Comparison of ENCODE assay signal across 8 mouse cellular contexts in the genomic region with DNA sequence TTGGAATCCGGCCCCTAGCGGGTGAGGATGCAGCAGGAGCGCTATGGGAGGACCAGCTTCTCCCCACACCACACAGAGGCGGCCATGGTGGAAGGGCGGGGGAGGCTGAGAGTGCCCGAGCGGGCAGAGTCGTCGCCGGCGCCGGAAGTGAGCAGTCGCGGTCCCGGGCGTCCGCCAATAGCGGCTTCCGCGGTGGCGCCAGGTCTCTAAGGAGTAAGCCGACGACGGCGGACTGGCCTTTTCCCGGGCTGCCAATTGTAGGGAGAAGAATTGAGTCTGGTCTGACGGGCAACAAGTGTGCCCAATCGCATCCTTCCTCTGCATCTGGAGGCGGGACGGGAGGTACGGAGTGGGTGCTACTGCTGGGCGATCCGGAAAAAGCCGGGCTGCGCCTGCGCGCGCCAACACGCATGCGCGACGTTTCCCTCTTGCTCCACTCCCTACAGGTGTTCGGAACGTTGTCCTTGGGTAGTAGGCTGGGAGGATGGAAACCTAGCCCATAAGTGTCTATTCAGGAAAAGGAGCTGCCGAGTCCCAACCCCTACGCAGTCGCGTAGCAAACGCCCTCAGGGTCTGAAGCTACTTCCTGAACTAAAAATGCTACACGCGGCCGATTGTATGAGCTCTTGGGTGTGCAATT. TPM values are rescaled to one million over a fixed set of nuclear protein-coding genes. Genes with fewer than 3 reads are reported as not detected.
DNase-seq lines count a peak whose midpoint lies in the region; ATAC-seq and TF ChIP-seq lines count a peak whose summit lies in the region.

Gene Ints3, minus strand, starts transcription at position 242 of the 640 bp plus-strand sequence.

- H3K4me2 ChIP-seq in embryonic facial prominence, embryonic 13.5 days: peak within 1 kb of the TSS; percentile 95
- H3K4me2 ChIP-seq in limb, embryonic 12.5 days: peak within 1 kb of the TSS; percentile 76
- peak within 1 kb of the TSS; percentile 99 for H3K4me2 ChIP-seq in midbrain, embryonic 15.5 days

- H3K9ac ChIP-seq in embryonic facial prominence, embryonic 13.5 days: peak within 1 kb of the TSS; percentile 91
- peak within 1 kb of the TSS; percentile 93 for H3K9ac ChIP-seq in limb, embryonic 12.5 days (replicated peaks)
- H3K9ac ChIP-seq in midbrain, embryonic 15.5 days: peak within 1 kb of the TSS; percentile 83

- TF ChIP-seq POLR2A in kidney, adult 2 months (IDR thresholded peaks at IDR 0.05; ENCODE audit: low read depth, low read length): peak; percentile 89
- peak; percentile 94 for TF ChIP-seq POLR2A in spleen, adult 2 months (IDR thresholded peaks at IDR 0.05; ENCODE audit: low read depth, low read length)

- H3K9me3 ChIP-seq in embryonic facial prominence, embryonic 13.5 days: no peaks in the 10 kb centered on the region
- no peaks in the 10 kb centered on the region for H3K9me3 ChIP-seq in limb, embryonic 12.5 days
- H3K9me3 ChIP-seq in midbrain, embryonic 15.5 days: no peaks in the 10 kb centered on the region

- under 1% methylated on average over 52 of the region's 52 CpGs for WGBS in embryonic facial prominence, embryonic 13.5 days
- WGBS in kidney, adult 2 months: under 1% methylated on average over 52 of the region's 52 CpGs
- WGBS in limb, embryonic 12.5 days: under 1% methylated on average over 52 of the region's 52 CpGs
- whole genome bisulfite sequencing in midbrain, embryonic 15.5 days: 1% methylated on average over 52 of the region's 52 CpGs
- under 1% methylated on average over 51 of the region's 52 CpGs for WGBS in spleen, adult 2 months

- DNase-seq in 3134 (ENCODE audit: extremely low read depth, insufficient read length, low spot score): peak; percentile 99
- peak; percentile 99 to 100 for DNase-seq in adrenal gland, postnatal 36 days
- peak; percentile 100 for DNase-seq in heart, adult 18-20 months
- DNase-seq in kidney, adult 2 months: peak; percentile 100
- DNase-seq in spleen, adult 2 months (ENCODE audit: low read depth in 1 of 2, low spot score in 2 of 2): peak; percentile 97 to 100

- ATAC-seq in embryonic facial prominence, embryonic 13.5 days (ENCODE audit: insufficient number of reproducible peaks, insufficient read depth, low FRiP score, low TSS enrichment, low read depth): peak; percentile 99
- ATAC-seq in limb, embryonic 12.5 days (ENCODE audit: insufficient number of reproducible peaks, insufficient read depth, low FRiP score, low TSS enrichment, low read depth): peak; percentile 99
- peak; percentile 99 for ATAC-seq in midbrain, embryonic 15.5 days (replicated peaks)

- H3K27ac ChIP-seq in embryonic facial prominence, embryonic 13.5 days: peak within 1 kb of the TSS; percentile 96
- H3K27ac ChIP-seq in kidney, adult 2 months (ENCODE audit: insufficient read depth, low read depth, low read length): peak within 1 kb of the TSS; percentile 90
- H3K27ac ChIP-seq in limb, embryonic 12.5 days: peak within 1 kb of the TSS; percentile 97
- peak within 1 kb of the TSS; percentile 92 for H3K27ac ChIP-seq in midbrain, embryonic 15.5 days
- H3K27ac ChIP-seq in spleen, adult 2 months (ENCODE audit: insufficient read depth, low read length): peak within 1 kb of the TSS; percentile 94

- no peaks in the 10 kb centered on the region for H3K36me3 ChIP-seq in embryonic facial prominence, embryonic 13.5 days
- H3K36me3 ChIP-seq in kidney, adult 2 months (ENCODE audit: control insufficient read depth, insufficient read depth, low read length): no peaks in the 10 kb centered on the region
- H3K36me3 ChIP-seq in limb, embryonic 12.5 days: 0 out of 2 replicates have a peak, but pooled peaks cover 16% of the 10 kb centered on the region
- H3K36me3 ChIP-seq in midbrain, embryonic 15.5 days (replicated peaks): no peaks in the 10 kb centered on the region
- no peaks in the 10 kb centered on the region for H3K36me3 ChIP-seq in spleen, adult 2 months (ENCODE audit: control insufficient read depth, insufficient read depth, low read length)

- H3K4me1 ChIP-seq in embryonic facial prominence, embryonic 13.5 days: peaks cover 21% of the 10 kb centered on the region
- H3K4me1 ChIP-seq in kidney, adult 2 months (ENCODE audit: control insufficient read depth, insufficient read depth, low read length): peaks cover 20% of the 10 kb centered on the region
- peaks cover 22% of the 10 kb centered on the region for H3K4me1 ChIP-seq in limb, embryonic 12.5 days (replicated peaks)
- peaks cover 34% of the 10 kb centered on the region for H3K4me1 ChIP-seq in midbrain, embryonic 15.5 days
- no peaks in the 10 kb centered on the region for H3K4me1 ChIP-seq in spleen, adult 2 months (ENCODE audit: control insufficient read depth, insufficient read depth, insufficient read length)

- no peaks in the 10 kb centered on the region for H3K27me3 ChIP-seq in embryonic facial prominence, embryonic 13.5 days
- no peaks in the 10 kb centered on the region for H3K27me3 ChIP-seq in kidney, adult 2 months (replicated peaks; ENCODE audit: control insufficient read depth, insufficient read depth, low read length)
- H3K27me3 ChIP-seq in limb, embryonic 12.5 days: no peaks in the 10 kb centered on the region
- no peaks in the 10 kb centered on the region for H3K27me3 ChIP-seq in midbrain, embryonic 15.5 days (replicated peaks)
- H3K27me3 ChIP-seq in spleen, adult 2 months (ENCODE audit: control insufficient read depth, insufficient read depth, low read length): no peaks in the 10 kb centered on the region

- H3K4me3 ChIP-seq in embryonic facial prominence, embryonic 13.5 days: peak within 1 kb of the TSS; percentile 81
- peak within 1 kb of the TSS; percentile 74 for H3K4me3 ChIP-seq in kidney, adult 2 months (ENCODE audit: insufficient read depth, low read depth, low read length)
- H3K4me3 ChIP-seq in limb, embryonic 12.5 days (replicated peaks): peak within 1 kb of the TSS; percentile 78
- peak within 1 kb of the TSS; percentile 82 for H3K4me3 ChIP-seq in midbrain, embryonic 15.5 days
- H3K4me3 ChIP-seq in spleen, adult 2 months (ENCODE audit: extremely low read depth, insufficient read depth, insufficient read length): peak within 1 kb of the TSS; percentile 70

- TF ChIP-seq CTCF in kidney, adult 2 months (conservative IDR thresholded peaks at IDR 0.05; ENCODE audit: insufficient read depth, insufficient read length, low read depth, low read length): no peak
- no peak for TF ChIP-seq CTCF in spleen, adult 2 months (IDR thresholded peaks at IDR 0.05; ENCODE audit: extremely low read depth, insufficient read depth, insufficient read length, insufficient replicate concordance)

RNA-seq across cellular contexts. Expression of gene Ints3, which starts in this region (rescaled TPM):
- total RNA-seq in adrenal gland, postnatal 36 days (2021): 10 to 100 TPM; 79.4 to 89.6 TPM
- polyA plus RNA-seq in embryonic facial prominence, embryonic 13.5 days (2015; fragmentation: Nextera tagmentation; extraction: Ambion mirVana): 31.0 and 31.1 TPM in 2 replicates
- total RNA-seq in heart, adult 18-20 months (2021): 10 to 100 TPM; 24.6 TPM
- 22.9 and 23.6 TPM in 2 replicates for polyA plus RNA-seq in kidney, adult 2 months (2012; rRNA removed)
- polyA plus RNA-seq in limb, embryonic 12.5 days (2016; fragmentation: Nextera tagmentation; extraction: Ambion mirVana): 43.4 and 44.5 TPM in 2 replicates
- 37.8 and 39.2 TPM in 2 replicates for polyA plus RNA-seq in midbrain, embryonic 15.5 days (2015; fragmentation: Nextera tagmentation; extraction: Ambion mirVana)
- 19.7 and 21.1 TPM in 2 replicates for polyA plus RNA-seq in spleen, adult 2 months (2012; rRNA removed)

Comparison
In these comparisons a context has a peak if more than half of its experiments do, and no peak if none do; other contexts are left out.
1. Peak in every context shown above with its lines: DNase-seq, ATAC-seq, H3K4me3 ChIP-seq and H3K27ac ChIP-seq.